Mouse (Mus musculus) midbrain, embryonic 13.5 days (tissue): Measurements from ENCODE around the gene Agps. TPM values are rescaled to one million over a fixed set of nuclear protein-coding genes. Genes with fewer than 3 reads are reported as not detected.

Experiments used
- ATAC-seq: fragments of 200-750 bp; cut with Nextera tagmentation; 2 replicates; pipeline ENCODE4 v1.8.0; 2017; ENCODE audit warnings: mild to moderate bottlenecking, moderate TSS enrichment, moderate library complexity
- H3K27ac ChIP-seq: fragments of 300-500 bp; sonication (generic); 2 replicates; pipeline ENCODE4 v1.5.1; 2015; ENCODE audit warnings: inconsistent platforms, mild to moderate bottlenecking, moderate library complexity
- H3K27me3 ChIP-seq: fragments of 300-500 bp; sonication (generic); 2 replicates; pipeline ENCODE4 v1.6.1; 2015; ENCODE audit warnings: mild to moderate bottlenecking, inconsistent platforms
- H3K36me3 ChIP-seq: fragments of 300-500 bp; sonication (generic); 2 replicates; pipeline ENCODE4 v1.6.1; 2015; ENCODE audit warnings: mild to moderate bottlenecking, inconsistent platforms
- H3K4me1 ChIP-seq: fragments of 300-500 bp; sonication (generic); replicated peaks from 2 replicates; pipeline ENCODE4 v1.6.1; 2015; ENCODE audit warnings: inconsistent platforms
- H3K4me2 ChIP-seq: fragments of 300-500 bp; sonication (generic); replicated peaks from 2 replicates; pipeline ENCODE4 v1.6.1; 2015; ENCODE audit warnings: moderate library complexity, mild to moderate bottlenecking, inconsistent platforms
- H3K4me3 ChIP-seq: fragments of 300-500 bp; sonication (generic); replicated peaks from 2 replicates; pipeline ENCODE4 v1.5.1; 2015; ENCODE audit warnings: mild to moderate bottlenecking, inconsistent platforms
- H3K9ac ChIP-seq: fragments of 300-500 bp; sonication (generic); replicated peaks from 2 replicates; pipeline ENCODE4 v1.6.1; 2015; ENCODE audit warnings: mild to moderate bottlenecking, inconsistent platforms
- H3K9me3 ChIP-seq: fragments of 300-500 bp; sonication (generic); 2 replicates; pipeline ENCODE4 v1.6.1; 2016; ENCODE audit warnings: mild to moderate bottlenecking, inconsistent platforms
- WGBS: fragments of 180-500 bp; shearing (Covaris S2); methylation state at CpG from one replicate; pipeline ENCODE4 v1.1.7; 2015; 5-methylcytosine and 5-hydroxymethylcytosine counted together
- polyA plus RNA-seq: library from polyadenylated mRNA; unstranded; fragments of >200 nt; fragmentation: Nextera tagmentation; extraction: Ambion mirVana; gene quantifications from 2 replicates; pipeline ENCODE4 v1.2.1, GENCODE M21; 2015

Agps gene
- polyA plus RNA-seq, 1 experiment from 2014 or later = 31.5 TPM

GRCm38 (mm10) chr2:75814880-75815279 lies 17.1 kb upstream of the Agps start:
- no peak overlapping the region for H3K9ac ChIP-seq
- H3K27ac ChIP-seq = no peak overlapping the region
- ATAC-seq = no peak
- no peaks in the 10 kb centered on the region for H3K4me1 ChIP-seq
- no peaks in the 10 kb centered on the region for H3K27me3 ChIP-seq
- 88% methylated on average over 13 of the region's 13 CpGs for WGBS
- H3K4me2 ChIP-seq = no peak overlapping the region
- no peaks in the 10 kb centered on the region for H3K36me3 ChIP-seq
- H3K4me3 ChIP-seq = no peak overlapping the region
- H3K9me3 ChIP-seq = no peaks in the 10 kb centered on the region

- Histone ChIP-seq H3K4me2 (no peak overlapping the region), H3K36me3 (no peaks in the 10 kb centered on the region), H3K9ac (no peak overlapping the region), H3K9me3 (no peaks in the 10 kb centered on the region), H3K4me1 (no peaks in the 10 kb centered on the region), H3K27me3 (no peaks in the 10 kb centered on the region), H3K27ac (no peak overlapping the region), H3K4me3 (no peak overlapping the region)
- WGBS = 84% methylated on average over 8 of the region's 8 CpGs
- ATAC-seq = no peak
These were observed 16.5 kb upstream of the Agps start for GRCm38 (mm10) chr2:75815521-75815920.

- no peak overlapping the region for H3K4me3 ChIP-seq
- H3K27me3 ChIP-seq = no peaks in the 10 kb centered on the region
- H3K36me3 ChIP-seq = no peaks in the 10 kb centered on the region
- no peak overlapping the region for H3K9ac ChIP-seq
- ATAC-seq = no peak
- H3K4me1 ChIP-seq = no peaks in the 10 kb centered on the region
- H3K27ac ChIP-seq = no peak overlapping the region
- no peak overlapping the region for H3K4me2 ChIP-seq
- WGBS = 93% methylated on average over 6 of the region's 6 CpGs
- H3K9me3 ChIP-seq = no peaks in the 10 kb centered on the region
These were observed 15.3 kb upstream of the Agps start for GRCm38 (mm10) chr2:75816673-75817072.

- Histone ChIP-seq H3K9ac (no peak overlapping the region), H3K27me3 (no peaks in the 10 kb centered on the region)
- 86% methylated on average over 7 of the region's 7 CpGs for WGBS
These were observed 13.3 kb upstream of the Agps start for GRCm38 (mm10) chr2:75818719-75819118.

GRCm38 (mm10) chr2:75819796-75820195 lies 12.2 kb upstream of the Agps start:
- Histone ChIP-seq H3K27me3 (no peaks in the 10 kb centered on the region), H3K4me2 (no peak overlapping the region), H3K4me1 (no peaks in the 10 kb centered on the region), H3K27ac (no peak overlapping the region), H3K9ac (no peak overlapping the region), H3K9me3 (no peaks in the 10 kb centered on the region), H3K36me3 (no peaks in the 10 kb centered on the region), H3K4me3 (no peak overlapping the region)
- ATAC-seq = no peak
- 88% methylated on average over 3 of the region's 3 CpGs for WGBS

More at GRCm38 (mm10) chr2:75818719-75819118, 13.3 kb upstream of the Agps start:
- no peak overlapping the region for H3K4me2 ChIP-seq
- no peak overlapping the region for H3K4me3 ChIP-seq
- no peak for ATAC-seq
- no peaks in the 10 kb centered on the region for H3K4me1 ChIP-seq
- H3K9me3 ChIP-seq = no peaks in the 10 kb centered on the region
- H3K36me3 ChIP-seq = no peaks in the 10 kb centered on the region
- no peak overlapping the region for H3K27ac ChIP-seq

GRCm38 (mm10) chr2:75821971-75822751 lies 9.8 kb upstream of the Agps start:
- H3K4me2 ChIP-seq = no peak overlapping the region
- no peak for ATAC-seq
- H3K9me3 ChIP-seq = no peaks in the 10 kb centered on the region
- WGBS = 93% methylated on average over 13 of the region's 13 CpGs
- no peaks in the 10 kb centered on the region for H3K36me3 ChIP-seq
- no peak overlapping the region for H3K27ac ChIP-seq
- H3K4me1 ChIP-seq = no peaks in the 10 kb centered on the region
- no peaks in the 10 kb centered on the region for H3K27me3 ChIP-seq
- no peak overlapping the region for H3K9ac ChIP-seq
- H3K4me3 ChIP-seq = no peak overlapping the region

- 70% methylated on average over 7 of the region's 7 CpGs for WGBS
- Histone ChIP-seq H3K27me3 (no peaks in the 10 kb centered on the region), H3K36me3 (no peaks in the 10 kb centered on the region), H3K9me3 (no peaks in the 10 kb centered on the region), H3K27ac (no peak overlapping the region), H3K4me3 (no peak overlapping the region), H3K4me2 (no peak overlapping the region), H3K9ac (no peak overlapping the region), H3K4me1 (no peaks in the 10 kb centered on the region)
- ATAC-seq = no peak
These were observed 8.2 kb upstream of the Agps start for GRCm38 (mm10) chr2:75823736-75824135.

GRCm38 (mm10) chr2:75824144-75824543 lies 7.8 kb upstream of the Agps start:
- Histone ChIP-seq H3K9me3 (no peaks in the 10 kb centered on the region), H3K4me1 (no peaks in the 10 kb centered on the region), H3K36me3 (no peaks in the 10 kb centered on the region), H3K4me3 (no peak overlapping the region), H3K9ac (no peak overlapping the region), H3K27ac (no peak overlapping the region), H3K4me2 (no peak overlapping the region), H3K27me3 (no peaks in the 10 kb centered on the region)
- no peak for ATAC-seq
- 59% methylated on average over 6 of the region's 6 CpGs for WGBS

- Histone ChIP-seq H3K9me3 (no peaks in the 10 kb centered on the region), H3K4me1 (no peaks in the 10 kb centered on the region), H3K4me3 (no peak overlapping the region), H3K27me3 (no peaks in the 10 kb centered on the region), H3K4me2 (no peak overlapping the region), H3K36me3 (no peaks in the 10 kb centered on the region), H3K9ac (no peak overlapping the region), H3K27ac (no peak overlapping the region)
- 59% methylated on average over 3 of the region's 3 CpGs for WGBS
- no peak for ATAC-seq
These were observed 7.1 kb upstream of the Agps start for GRCm38 (mm10) chr2:75824846-75825245.

- 89% methylated on average over 1 of the region's 1 CpGs for WGBS
- Histone ChIP-seq H3K36me3 (no peaks in the 10 kb centered on the region), H3K4me1 (no peaks in the 10 kb centered on the region), H3K4me3 (no peak overlapping the region), H3K27me3 (no peaks in the 10 kb centered on the region), H3K27ac (no peak overlapping the region), H3K4me2 (no peak overlapping the region), H3K9me3 (no peaks in the 10 kb centered on the region), H3K9ac (no peak overlapping the region)
- no peak for ATAC-seq
These were observed 6.4 kb upstream of the Agps start for GRCm38 (mm10) chr2:75825603-75826002.

GRCm38 (mm10) chr2:75828931-75829610 lies 2.9 kb upstream of the Agps start:
- 89% methylated on average over 8 of the region's 8 CpGs for WGBS
- Histone ChIP-seq H3K36me3 (no peaks in the 10 kb centered on the region), H3K4me1 (peaks cover 15% of the 10 kb centered on the region), H3K9me3 (no peaks in the 10 kb centered on the region), H3K27me3 (no peaks in the 10 kb centered on the region), H3K9ac (no peak overlapping the region), H3K27ac (no peak overlapping the region), H3K4me3 (no peak overlapping the region), H3K4me2 (no peak overlapping the region)
- ATAC-seq = no peak

GRCm38 (mm10) chr2:75830233-75830632 lies 1.7 kb upstream of the Agps start:
- H3K4me2 ChIP-seq = no peak overlapping the region
- no peak for ATAC-seq
- H3K36me3 ChIP-seq = no peaks in the 10 kb centered on the region
- no peak overlapping the region for H3K27ac ChIP-seq
- no peaks in the 10 kb centered on the region for H3K27me3 ChIP-seq
- no peak overlapping the region for H3K9ac ChIP-seq
- peaks cover 18% of the 10 kb centered on the region for H3K4me1 ChIP-seq
- no peaks in the 10 kb centered on the region for H3K9me3 ChIP-seq
- H3K4me3 ChIP-seq = no peak overlapping the region
- WGBS = 95% methylated on average over 7 of the region's 7 CpGs
